Mouse (Mus musculus) intestine, postnatal 0 days (tissue): ENCODE measurements at regions not wholly inside any gene's neighbourhood (a gene's known extent, or its start where the extent isn't known, plus 50 kb on each side); places are given as distances from the start of the nearest gene placed in this dataset.

Source experiments
- ATAC-seq: fragments of 200-750 bp; cut with Nextera tagmentation; 2 replicates; pipeline ENCODE4 v1.8.0; 2017; ENCODE audit warnings: mild to moderate bottlenecking, moderate TSS enrichment, moderate library complexity
- H3K27ac ChIP-seq: fragments of 300-500 bp; sonication (generic); 2 replicates; pipeline ENCODE4 v1.5.1; 2014; ENCODE audit warnings: mild to moderate bottlenecking, low read depth, low read length, moderate library complexity
- H3K27me3 ChIP-seq: fragments of 300-500 bp; sonication (generic); replicated peaks from 2 replicates; pipeline ENCODE4 v1.6.1; 2014; ENCODE audit warnings: low read length, mixed read lengths; ENCODE audit not compliant: control insufficient read depth, insufficient read depth
- H3K36me3 ChIP-seq: fragments of 300-500 bp; sonication (generic); 2 replicates; pipeline ENCODE4 v1.6.1; 2014; ENCODE audit warnings: mild to moderate bottlenecking, moderate library complexity; ENCODE audit not compliant: control insufficient read depth, insufficient read depth
- H3K4me1 ChIP-seq: fragments of 300-500 bp; sonication (generic); replicated peaks from 2 replicates; pipeline ENCODE4 v1.6.1; 2014; ENCODE audit warnings: antibody characterized with exemption, low read length, mixed read lengths; ENCODE audit not compliant: control insufficient read depth, insufficient read depth
- H3K4me2 ChIP-seq: fragments of 300-500 bp; sonication (generic); replicated peaks from 2 replicates; pipeline ENCODE4 v1.6.1; 2014; ENCODE audit warnings: low read depth, mild to moderate bottlenecking, moderate library complexity
- H3K4me3 ChIP-seq: fragments of 300-500 bp; sonication (generic); 2 replicates; pipeline ENCODE4 v1.5.1; 2014; ENCODE audit warnings: low read depth, low read length
- H3K9ac ChIP-seq: fragments of 300-500 bp; sonication (generic); 2 replicates; pipeline ENCODE4 v1.6.1; 2014; ENCODE audit warnings: mild to moderate bottlenecking, low read depth, low read length
- H3K9me3 ChIP-seq: fragments of 300-500 bp; sonication (generic); 2 replicates; pipeline ENCODE4 v1.6.1; 2016; ENCODE audit warnings: mixed run types; ENCODE audit not compliant: control insufficient read depth
- CTCF ChIP-seq: sonication (generic); IDR thresholded peaks from 2 replicates; pipeline ENCODE4 v1.5.1; 2016; ENCODE audit warnings: low read depth, mild to moderate bottlenecking, control low read depth, antibody characterized with exemption, moderate library complexity
- WGBS: fragments of 180-500 bp; shearing (Covaris S2); extraction: QIAGEN DNeasy Blood & Tissue Kit; methylation state at CpG from one replicate; pipeline ENCODE4 v1.1.7; 2014; 5-methylcytosine and 5-hydroxymethylcytosine counted together

DNA sequence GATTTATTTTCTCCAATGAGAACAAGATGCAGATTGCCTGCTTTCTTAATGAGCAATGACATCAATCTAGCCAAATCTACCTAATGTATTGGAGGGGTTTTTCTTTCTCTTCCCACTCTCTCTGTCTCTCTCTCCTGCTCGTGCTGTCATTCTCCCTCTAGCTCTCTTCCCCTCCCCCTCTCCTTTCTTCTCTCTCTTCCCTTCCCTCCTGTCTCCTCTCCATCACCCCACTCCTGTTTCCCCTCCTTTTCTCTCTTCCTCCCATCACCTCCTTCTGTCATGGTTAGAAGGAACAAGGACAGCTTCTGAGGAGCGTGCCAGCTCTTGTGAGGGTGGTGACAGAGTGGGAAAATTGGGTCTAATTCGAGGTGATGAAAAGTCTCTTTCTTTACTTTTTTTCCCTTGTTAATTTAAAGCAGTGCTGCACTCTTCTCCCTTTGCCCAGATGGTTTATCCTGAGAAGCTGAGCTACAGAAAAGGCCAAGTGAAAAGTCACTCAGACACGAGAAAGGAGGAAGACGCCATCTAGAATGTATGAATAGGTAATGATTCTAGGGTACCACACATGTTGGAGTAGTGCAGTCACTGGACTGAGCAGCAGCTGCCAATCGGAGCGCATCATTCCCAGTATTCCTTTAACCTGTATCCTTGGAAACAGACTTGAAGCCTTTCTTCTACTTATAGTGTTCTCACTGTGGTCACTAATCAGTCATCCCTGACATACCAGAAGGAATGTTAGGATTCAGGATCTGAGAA is 163.2 kb upstream of the Fam92a start:
- H3K9me3 ChIP-seq = no peaks in the 10 kb centered on the region
- H3K36me3 ChIP-seq = no peaks in the 10 kb centered on the region
- ATAC-seq = no peak
- no peak overlapping the region for H3K4me3 ChIP-seq
- TF ChIP-seq CTCF = no peak
- H3K9ac ChIP-seq = no peak overlapping the region
- no peak overlapping the region for H3K4me2 ChIP-seq
- no peak overlapping the region for H3K27ac ChIP-seq
- no peaks in the 10 kb centered on the region for H3K27me3 ChIP-seq
- WGBS = 76% methylated on average over 7 of the region's 7 CpGs
- no peaks in the 10 kb centered on the region for H3K4me1 ChIP-seq

DNA sequence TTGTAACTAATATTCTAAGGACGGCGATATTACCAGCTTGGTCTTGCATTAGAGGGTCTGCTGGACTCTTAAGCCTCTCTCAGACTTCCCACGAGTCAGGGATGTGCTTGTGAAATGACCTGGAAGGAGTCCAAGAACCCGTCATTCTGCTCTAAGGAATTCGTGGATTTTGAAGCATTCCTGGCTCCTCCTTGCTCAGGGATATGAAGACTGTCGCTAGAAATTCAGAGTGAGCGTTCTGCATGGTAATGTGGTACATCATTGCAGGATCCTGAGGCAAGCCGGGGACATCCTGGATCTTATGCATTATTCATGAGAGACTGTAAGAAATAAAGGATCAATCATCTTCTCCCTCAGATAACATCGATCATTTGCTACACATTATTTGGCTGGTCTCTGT is 162.6 kb upstream of the Fam92a start:
- no peak overlapping the region for H3K9ac ChIP-seq
- H3K4me1 ChIP-seq = no peaks in the 10 kb centered on the region
- 49% methylated on average over 9 of the region's 9 CpGs for WGBS
- H3K27ac ChIP-seq = no peak overlapping the region
- no peak overlapping the region for H3K4me3 ChIP-seq
- no peaks in the 10 kb centered on the region for H3K9me3 ChIP-seq
- no peaks in the 10 kb centered on the region for H3K36me3 ChIP-seq
- no peak for TF ChIP-seq CTCF
- ATAC-seq = no peak
- H3K4me2 ChIP-seq = no peak overlapping the region
- H3K27me3 ChIP-seq = no peaks in the 10 kb centered on the region

DNA sequence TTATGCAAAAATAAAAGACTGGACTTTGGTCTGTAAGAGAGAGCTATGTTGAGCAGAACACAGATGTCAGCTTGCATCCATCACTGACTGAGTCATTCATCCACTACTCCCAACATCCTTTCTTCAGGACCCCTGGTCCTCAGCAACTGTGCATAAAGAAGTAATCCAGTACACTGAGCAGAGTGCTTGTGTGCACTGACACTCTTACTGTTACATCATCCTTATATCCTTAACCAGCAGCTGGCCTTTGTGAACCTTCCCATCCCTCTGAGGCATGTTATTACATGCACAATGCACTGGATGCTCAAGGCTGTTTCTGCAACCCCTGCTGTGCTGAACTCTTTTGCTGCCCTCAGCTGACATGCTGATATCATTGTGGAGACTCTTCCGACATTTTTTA is 144.2 kb upstream of the Fam92a start:
- TF ChIP-seq CTCF = no peak
- ATAC-seq = no peak
- 89% methylated on average over 1 of the region's 1 CpGs for WGBS

DNA sequence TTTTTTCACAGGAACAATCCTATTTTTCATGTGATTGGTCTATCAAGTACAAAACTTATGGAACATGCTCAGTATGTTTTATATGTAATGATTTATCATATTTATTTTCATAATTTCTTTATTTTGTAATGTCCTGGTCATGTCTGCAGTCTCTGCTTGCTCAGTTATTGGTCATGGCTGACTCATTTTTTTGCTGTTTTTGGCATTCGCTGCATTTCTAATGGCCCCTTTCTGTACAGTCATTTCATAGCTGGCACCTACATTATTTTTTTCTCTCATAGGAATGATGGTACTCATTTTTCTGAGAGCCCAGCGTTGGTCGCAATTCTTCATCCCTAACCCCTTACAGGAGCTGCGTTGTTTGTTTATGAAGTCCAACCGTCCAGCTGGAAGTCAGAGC is 136.5 kb upstream of the Fam92a start:
- Histone ChIP-seq H3K4me3 (no peak overlapping the region), H3K9ac (no peak overlapping the region), H3K4me1 (no peaks in the 10 kb centered on the region), H3K36me3 (no peaks in the 10 kb centered on the region), H3K27me3 (no peaks in the 10 kb centered on the region), H3K4me2 (no peak overlapping the region), H3K27ac (no peak overlapping the region), H3K9me3 (no peaks in the 10 kb centered on the region)
- TF ChIP-seq CTCF = no peak
- WGBS = 77% methylated on average over 5 of the region's 5 CpGs
- no peak for ATAC-seq

More for the DNA sequence above, 144.2 kb upstream of the Fam92a start:
- no peak overlapping the region for H3K4me2 ChIP-seq
- H3K9ac ChIP-seq = no peak overlapping the region
- H3K27me3 ChIP-seq = no peaks in the 10 kb centered on the region
- no peaks in the 10 kb centered on the region for H3K9me3 ChIP-seq
- no peak overlapping the region for H3K4me3 ChIP-seq
- H3K27ac ChIP-seq = no peak overlapping the region
- no peaks in the 10 kb centered on the region for H3K4me1 ChIP-seq
- no peaks in the 10 kb centered on the region for H3K36me3 ChIP-seq

DNA sequence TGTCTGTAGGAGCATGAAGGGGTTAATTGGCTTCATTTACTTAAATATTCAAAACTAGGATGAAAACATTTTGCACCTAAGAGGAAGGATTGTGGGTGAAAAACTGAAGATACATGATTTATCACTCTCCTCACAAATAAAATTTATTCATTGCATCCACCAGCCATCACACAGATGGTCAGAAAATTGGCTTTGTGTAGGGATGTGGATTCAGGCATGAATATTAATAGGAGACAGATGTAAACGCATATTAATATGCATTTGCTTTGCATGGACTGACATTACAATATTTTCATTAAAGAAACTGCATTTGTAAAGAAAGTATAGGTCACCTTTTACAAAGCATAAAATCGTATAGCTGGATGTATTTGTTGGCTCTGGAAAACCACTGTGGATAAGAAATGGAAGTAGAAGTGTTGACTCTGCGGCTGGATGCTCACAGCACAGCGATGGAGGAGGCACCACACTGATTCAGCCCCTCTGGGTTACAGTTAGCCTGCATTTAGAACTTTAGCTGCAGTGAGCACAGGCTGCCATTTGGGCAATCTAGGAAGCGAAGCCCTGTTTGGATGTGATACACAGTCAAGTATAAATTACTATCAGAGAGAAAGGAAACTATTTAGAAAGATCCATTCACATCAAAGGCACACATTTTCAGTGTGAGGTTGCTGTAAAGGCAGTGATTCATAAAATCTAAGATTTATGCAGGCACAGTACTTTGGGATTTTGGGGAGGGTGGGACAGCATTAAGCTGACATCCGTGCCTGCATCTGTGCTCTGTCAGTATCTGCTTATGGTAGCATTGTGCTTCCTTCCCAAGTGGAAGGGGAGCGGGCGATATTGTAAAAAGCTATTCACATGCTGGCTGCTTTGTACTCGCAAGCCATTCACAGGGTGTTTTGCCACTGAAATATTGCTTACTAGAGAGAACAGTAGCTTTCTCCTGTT is 135.1 kb upstream of the Fam92a start:
- H3K4me3 ChIP-seq = no peak overlapping the region
- H3K27ac ChIP-seq = no peak overlapping the region
- H3K36me3 ChIP-seq = no peaks in the 10 kb centered on the region
- TF ChIP-seq CTCF = no peak
- H3K4me2 ChIP-seq = no peak overlapping the region
- no peaks in the 10 kb centered on the region for H3K27me3 ChIP-seq
- no peak overlapping the region for H3K9ac ChIP-seq
- no peaks in the 10 kb centered on the region for H3K4me1 ChIP-seq
- no peak for ATAC-seq
- H3K9me3 ChIP-seq = no peaks in the 10 kb centered on the region
- 72% methylated on average over 9 of the region's 9 CpGs for WGBS

DNA sequence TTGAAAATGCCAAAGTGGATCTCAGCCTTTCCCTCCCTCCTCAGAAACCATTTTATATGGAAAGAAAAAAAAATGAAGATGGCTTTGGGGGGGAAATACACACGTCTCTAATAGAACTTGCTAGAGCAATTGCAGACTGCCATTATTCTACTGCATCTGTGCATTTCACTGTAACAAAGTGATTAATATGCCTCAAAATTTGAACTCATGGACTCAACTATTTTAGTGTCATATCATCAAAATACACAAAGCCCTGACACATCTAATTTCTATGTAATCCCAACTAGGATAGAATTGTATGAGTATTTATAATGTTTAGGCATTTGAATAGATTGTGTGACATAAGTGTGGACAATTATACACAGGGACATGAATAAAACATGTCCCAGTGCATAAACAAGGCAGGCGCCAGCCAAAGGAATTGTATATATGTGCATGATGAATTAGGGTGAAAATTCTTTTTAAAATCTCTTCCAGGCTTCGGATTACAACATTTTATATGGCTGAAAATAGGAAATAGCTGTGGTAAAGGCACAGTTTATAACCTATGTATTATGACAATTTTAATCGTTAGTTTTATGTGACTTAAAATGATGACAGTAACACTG is 115.4 kb upstream of the Fam92a start:
- H3K9me3 ChIP-seq = no peaks in the 10 kb centered on the region
- no peaks in the 10 kb centered on the region for H3K36me3 ChIP-seq
- H3K27ac ChIP-seq = no peak overlapping the region
- no peak for ATAC-seq
- WGBS = 54% methylated on average over 4 of the region's 4 CpGs
- TF ChIP-seq CTCF = no peak
- H3K27me3 ChIP-seq = no peaks in the 10 kb centered on the region
- H3K4me2 ChIP-seq = no peak overlapping the region
- no peak overlapping the region for H3K9ac ChIP-seq
- H3K4me3 ChIP-seq = no peak overlapping the region
- no peaks in the 10 kb centered on the region for H3K4me1 ChIP-seq
